Mouse (Mus musculus): ENCODE results near the gene Lrrc8b.

Lrrc8b gene

DNA sequence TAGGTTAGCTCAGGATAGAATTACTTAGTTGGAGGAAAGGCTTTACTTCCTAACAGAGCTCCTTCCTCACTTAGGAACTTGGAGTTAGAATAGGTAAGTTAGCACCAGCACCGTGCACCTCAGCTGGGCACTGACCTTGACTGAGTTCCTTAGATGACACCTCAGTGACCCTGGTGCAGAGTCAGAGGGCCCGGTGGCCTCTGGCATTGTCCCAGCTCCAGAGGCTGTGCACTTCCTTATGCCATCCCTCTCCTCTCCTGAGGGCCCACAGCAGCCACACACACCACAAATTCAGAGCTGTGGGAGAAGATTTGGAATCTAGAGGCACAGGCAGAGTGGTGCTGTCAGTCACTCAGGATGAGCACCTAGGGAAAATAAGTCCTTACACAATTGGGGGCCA, 68.1 kb downstream of the Lrrc8b start:
- DNase-seq (ENCODE audit: low spot score in 2 of 2) = no peak

DNA sequence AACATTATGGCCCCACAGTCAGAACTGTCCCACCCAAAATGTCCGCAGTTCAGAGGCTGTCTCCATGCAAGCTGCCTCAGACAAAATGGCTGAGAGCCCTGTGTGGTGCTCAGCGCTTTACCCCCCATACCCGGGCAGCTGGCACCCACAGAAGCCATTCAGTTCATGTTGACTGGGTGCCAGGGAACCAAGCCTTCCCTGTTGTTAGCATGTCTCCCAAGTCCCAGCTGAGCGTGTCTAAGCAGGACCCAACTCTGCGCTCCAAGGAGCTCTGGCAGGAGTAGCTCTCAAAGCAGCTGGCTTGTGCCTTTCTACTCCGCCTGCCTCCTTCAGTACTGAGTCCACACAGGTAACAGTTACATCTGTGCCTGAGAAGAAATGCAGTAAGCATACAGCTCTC, 68.7 kb downstream of the Lrrc8b start:
- DNase-seq (ENCODE audit: low spot score in 2 of 2) = no peak

- DNase-seq (ENCODE audit: low spot score in 2 of 2) = no peak
Observed at GRCm38 (mm10) chr5:105484891-105485290, 69.3 kb downstream of the Lrrc8b start.

DNA sequence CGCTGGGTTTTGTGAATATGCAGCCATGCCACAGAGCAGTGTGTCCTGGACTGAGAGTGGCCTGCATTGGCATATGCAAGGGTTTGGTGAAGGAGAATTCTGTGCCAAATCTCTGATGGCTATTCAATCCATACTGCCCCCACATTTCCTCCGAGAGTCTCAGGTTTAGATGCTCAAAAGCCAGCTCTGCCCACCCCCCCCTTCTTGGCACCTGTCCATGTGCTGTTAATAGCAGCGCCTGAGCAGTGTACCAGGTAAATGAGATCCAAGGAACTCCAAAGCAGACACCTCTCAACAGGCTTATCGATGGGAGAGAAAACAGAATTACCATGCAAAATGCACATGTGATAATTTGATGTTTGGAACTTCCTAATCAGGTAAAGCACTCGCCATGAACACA, 74.6 kb downstream of the Lrrc8b start:
- DNase-seq (ENCODE audit: low spot score in 2 of 2) = no peak

- no peak for DNase-seq (ENCODE audit: low spot score in 2 of 2)
Observed at GRCm38 (mm10) chr5:105491389-105491788, 75.8 kb downstream of the Lrrc8b start.

DNA sequence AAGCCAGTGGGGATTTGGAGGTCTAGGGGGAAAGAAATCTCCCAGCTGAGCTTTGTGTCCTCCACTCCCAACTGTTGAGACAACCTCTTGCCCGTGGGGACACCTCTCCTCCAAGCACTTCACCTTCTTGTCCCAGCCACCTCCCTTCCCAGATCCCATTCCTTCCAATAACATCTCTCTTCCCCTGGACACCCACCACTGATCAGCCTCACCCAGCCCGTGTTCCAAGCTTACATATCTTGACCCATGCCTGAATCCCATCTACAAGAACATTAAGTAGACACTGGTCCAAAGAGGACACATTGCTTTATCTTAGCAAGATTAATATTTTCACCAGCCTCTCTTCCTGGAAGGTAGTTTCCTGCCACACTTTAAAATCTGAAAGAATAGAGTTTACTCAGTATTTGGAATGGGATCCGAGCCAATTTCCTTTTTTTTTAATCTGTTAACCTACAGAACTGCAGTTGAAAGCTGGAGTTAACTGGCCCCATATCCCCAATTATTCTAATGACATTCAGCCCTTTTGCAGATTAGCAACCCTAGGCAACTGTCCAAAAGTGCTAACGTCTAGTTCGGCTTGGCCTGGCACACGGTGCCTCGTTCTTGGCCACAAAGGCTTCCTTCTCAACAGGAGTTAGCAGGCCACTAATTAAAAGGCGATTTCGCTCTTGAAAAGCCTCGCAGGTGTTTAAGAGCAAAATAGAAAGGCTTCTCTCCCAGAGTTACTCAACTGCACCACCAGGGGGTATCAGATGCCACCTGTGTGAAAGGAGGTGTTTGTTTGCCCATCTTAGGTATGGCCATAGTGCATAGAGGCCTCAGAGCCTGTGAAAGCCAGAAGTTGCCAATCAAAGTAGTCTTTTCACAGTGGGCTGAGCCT, 77.0 kb downstream of the Lrrc8b start:
- no peak for DNase-seq (ENCODE audit: low spot score in 2 of 2)

GRCm38 (mm10) chr5:105493377-105493776, 77.8 kb downstream of the Lrrc8b start:
- no peak for DNase-seq (ENCODE audit: low spot score in 2 of 2)

DNA sequence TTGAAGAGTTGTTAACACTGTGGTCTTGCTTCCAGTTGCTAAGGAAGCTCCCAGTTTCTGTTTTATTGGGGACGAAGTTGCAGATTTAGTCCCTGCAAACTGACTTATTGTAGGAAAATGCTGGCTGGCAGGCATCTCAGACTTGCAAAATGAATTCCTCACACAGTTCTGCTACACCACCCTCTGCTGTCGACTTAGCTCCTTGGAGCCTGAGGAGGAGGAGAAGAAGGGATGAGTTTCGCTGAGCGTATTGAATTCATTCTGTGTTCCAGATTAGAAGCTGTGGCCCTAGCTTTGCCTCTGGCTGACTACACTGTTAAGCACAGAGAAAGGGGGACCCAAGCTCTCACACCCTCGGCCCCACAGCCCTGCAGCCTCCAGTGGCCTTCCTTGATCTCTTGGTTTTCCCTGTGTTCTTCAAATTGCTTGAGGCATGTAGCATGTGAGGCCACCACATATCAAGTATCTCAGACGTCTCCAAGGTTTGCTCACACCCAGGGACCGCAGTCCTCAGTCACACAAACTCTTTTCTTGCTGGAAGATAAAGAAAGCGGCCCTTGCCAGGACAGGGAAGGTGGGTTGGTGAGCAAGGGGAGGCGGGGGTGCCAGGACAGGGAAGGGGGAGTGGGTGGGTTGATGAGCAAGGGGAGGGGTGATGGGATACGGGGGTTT, 78.8 kb downstream of the Lrrc8b start:
- DNase-seq (ENCODE audit: low spot score in 2 of 2) = no peak

GRCm38 (mm10) chr5:105494918-105495901, 79.6 kb downstream of the Lrrc8b start:
- DNase-seq (ENCODE audit: low spot score in 2 of 2) = peak in 1 of 2 experiments; percentile 68

DNA sequence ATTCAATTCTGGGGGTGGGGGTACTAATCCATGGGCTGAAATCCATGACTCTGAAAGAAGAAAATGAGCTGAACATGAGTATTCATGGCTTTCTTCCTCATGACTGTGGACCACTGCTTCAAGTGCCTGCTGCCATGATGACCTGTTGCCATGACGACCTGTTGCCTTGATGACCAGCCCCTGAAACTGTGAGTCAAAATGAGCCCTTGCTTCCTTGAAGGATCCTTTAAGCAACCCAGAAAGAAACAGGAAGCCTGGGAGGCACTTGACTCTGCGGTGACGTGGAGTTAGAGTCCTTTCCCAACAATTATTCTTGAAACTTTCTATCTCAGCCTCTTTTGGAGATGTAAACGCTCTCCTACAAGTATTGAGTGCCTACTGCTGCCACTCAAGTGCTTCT, 80.6 kb downstream of the Lrrc8b start:
- DNase-seq (ENCODE audit: low spot score in 2 of 2) = no peak

- no peak for DNase-seq (ENCODE audit: low spot score in 2 of 2)
Observed at GRCm38 (mm10) chr5:105496586-105496985, 81.0 kb downstream of the Lrrc8b start.

DNA sequence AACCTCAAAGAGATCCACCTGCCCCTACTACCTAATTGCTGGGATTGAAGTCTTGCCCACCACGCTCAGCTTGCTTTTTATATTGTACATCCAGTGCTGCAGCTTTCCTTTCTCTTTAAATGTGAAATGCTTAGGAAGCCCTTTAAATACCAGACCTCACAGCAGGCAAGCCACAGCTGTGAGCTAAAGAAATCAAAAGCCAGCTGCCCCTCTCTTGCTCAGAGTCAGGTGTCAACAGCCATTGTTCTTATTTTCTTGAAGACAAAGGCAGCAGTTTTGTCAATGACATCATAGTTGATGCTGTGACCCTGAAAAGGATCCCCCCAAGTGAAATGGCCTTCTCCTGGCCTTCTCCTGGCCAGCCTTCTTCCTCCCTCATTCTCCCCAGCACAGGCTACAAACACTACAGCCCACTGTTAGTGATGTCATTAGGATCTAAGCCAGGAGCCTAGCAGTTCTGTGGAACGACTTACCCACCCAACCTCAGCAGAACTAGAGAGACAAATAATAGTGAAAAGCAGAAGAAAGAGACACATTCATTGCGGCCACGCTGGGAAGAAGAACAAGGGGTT, 82.9 kb downstream of the Lrrc8b start:
- no peak for DNase-seq (ENCODE audit: low spot score in 2 of 2)

DNA sequence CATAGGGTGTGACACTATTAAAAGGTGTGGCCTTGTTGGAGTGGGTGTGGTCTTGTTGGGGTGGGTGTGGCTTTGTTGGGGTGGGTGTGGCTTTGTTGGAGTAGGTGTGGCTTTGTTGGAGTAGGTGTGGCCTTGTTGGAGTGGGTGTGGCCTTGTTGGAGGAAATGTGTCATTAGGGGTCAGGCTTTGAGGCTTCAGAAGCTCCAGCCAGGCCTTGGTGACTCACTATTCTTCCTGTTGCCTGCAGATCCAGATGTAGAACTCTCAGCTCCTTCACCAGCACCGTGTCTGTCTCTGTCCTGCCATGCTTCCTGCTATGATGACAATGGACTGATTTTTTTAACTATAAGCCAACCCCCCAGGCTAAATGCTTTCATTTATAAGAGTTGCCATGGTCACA, 83.8 kb downstream of the Lrrc8b start:
- no peak for DNase-seq (ENCODE audit: low spot score in 2 of 2)

GRCm38 (mm10) chr5:105500132-105501121, 84.9 kb downstream of the Lrrc8b start:
- no peak for DNase-seq (ENCODE audit: low spot score in 2 of 2)

DNA sequence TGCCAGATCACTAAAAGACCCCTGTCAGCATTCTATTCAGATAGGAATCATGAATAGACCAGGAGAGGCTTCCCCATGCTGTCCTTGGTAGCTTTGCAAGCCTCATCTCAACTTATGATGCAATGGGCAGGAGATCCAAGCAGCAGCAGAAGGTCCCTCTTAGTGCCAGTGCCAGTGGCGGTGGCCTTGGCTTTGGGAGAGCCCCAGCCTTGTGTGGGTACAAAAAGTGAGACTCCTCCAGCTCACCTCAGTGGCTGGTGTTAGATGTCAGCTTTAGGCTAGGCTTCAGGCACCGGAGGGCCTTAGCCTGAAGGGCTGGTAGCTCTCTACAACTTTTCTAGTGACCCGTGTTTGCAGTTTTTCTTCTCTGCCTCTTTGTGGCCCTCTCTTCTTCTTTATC, 85.6 kb downstream of the Lrrc8b start:
- DNase-seq (ENCODE audit: low spot score in 2 of 2) = no peak

GRCm38 (mm10) chr5:105508813-105509212, 93.2 kb downstream of the Lrrc8b start:
- DNase-seq (ENCODE audit: low spot score in 2 of 2) = no peak

DNA sequence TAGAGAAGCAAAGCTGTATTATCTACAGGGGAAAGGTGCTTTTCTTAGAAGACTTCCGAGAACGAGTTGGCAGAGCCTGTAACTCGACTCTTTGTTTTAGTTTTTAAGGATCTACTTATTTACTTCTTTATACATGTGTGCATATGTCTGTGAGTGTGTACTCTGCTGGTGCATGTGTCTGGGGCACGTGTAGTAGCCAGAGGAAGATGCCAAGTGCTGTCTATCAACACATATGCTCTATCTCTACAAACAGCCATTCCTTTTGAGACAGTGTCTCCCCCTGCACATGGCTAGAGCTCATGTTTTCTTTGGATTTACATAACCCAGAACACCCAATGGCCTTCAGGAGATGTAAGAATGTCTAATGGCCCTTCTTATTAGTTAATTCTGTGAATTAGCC, 96.7 kb downstream of the Lrrc8b start:
- DNase-seq (ENCODE audit: low spot score in 2 of 2) = no peak

- DNase-seq (ENCODE audit: low spot score in 2 of 2) = no peak
Observed at GRCm38 (mm10) chr5:105515532-105515931, 100.0 kb downstream of the Lrrc8b start.

DNA sequence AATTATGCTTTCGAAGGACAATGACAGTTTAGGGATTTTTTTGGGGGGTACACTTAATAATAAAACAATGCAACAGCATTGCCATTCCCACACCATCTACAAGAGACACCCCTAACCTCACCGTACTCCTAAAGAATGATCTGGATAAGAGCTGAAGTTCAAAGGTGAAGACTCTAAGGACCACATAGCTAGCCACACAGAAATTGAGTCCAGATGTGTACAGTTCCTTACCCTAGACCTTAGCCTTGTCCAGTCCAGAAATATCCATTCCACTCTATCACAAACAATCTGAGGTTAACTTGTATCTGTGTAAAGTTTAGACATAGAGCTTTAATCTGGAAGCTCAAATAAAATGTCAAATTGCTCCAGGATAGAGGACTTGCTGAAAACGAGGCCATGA, 100.7 kb downstream of the Lrrc8b start:
- DNase-seq (ENCODE audit: low spot score in 2 of 2) = no peak

DNA sequence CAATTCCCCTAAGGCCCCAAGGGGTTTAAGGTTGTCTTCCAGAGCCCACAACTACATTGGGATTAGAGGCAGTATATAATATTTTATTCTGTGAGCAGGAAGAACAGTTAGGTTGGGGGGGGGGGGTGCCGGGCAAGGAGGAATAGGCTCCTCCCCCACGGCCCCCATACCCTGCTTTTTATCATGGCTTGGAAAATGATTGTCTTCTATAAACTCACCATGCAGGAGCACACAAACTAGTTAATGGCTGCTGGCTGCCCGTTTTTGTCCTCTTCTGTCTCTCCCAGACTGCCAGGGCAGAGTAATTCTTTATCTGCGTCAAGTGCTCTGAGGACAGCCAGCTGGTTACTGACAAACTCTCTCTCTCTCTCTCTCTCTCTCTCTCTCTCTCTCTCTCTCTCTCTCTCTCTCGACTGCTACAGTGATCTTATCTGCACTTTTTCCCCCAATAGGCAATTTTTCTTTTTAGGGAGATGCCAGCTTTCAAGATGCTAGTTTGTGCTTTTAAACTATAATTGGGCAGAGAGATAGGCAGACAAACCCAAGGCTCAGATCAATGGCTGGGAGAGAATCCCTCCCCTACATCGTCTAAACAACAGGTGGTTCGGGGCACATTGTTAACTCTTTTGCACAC, 102.5 kb downstream of the Lrrc8b start:
- no peak for DNase-seq (ENCODE audit: low spot score in 2 of 2)

Measured in frontal cortex, postnatal 10 days (tissue).